In genomic region chr4:142799291-142799690, GRCm38 (mm10) we compare ENCODE assay signal across 15 mouse cellular contexts.
DNase-seq lines count a peak whose midpoint lies in the region; ATAC-seq lines count a peak whose summit lies in the region.
"Had no signal": no experiment of that assay in that cellular context is flagged by ENCODE, and none has a peak within 500 bp of the region (broad histone marks: within the 10 kb centered on the region; RNA-seq: fewer than 3 reads in every experiment).

No protein-coding gene starts in this region.

- H3K36me3 ChIP-seq in forebrain, embryonic 14.5 days (ENCODE audit: control insufficient read depth, insufficient read depth, low read length): no peaks in the 10 kb centered on the region
- no peaks in the 10 kb centered on the region for H3K36me3 ChIP-seq in forebrain, embryonic 10.5 days (replicated peaks)
- H3K36me3 ChIP-seq in midbrain, embryonic 14.5 days (ENCODE audit: control insufficient read depth, insufficient read depth, low read length): no peaks in the 10 kb centered on the region
- no peaks in the 10 kb centered on the region for H3K36me3 ChIP-seq in midbrain, embryonic 11.5 days (ENCODE audit: control insufficient read depth, insufficient read depth, low read length)
- H3K36me3 ChIP-seq: liver, embryonic 13.5 days had no signal

- WGBS in forebrain, embryonic 14.5 days: 55% methylated on average over 5 of the region's 5 CpGs
- WGBS in forebrain, embryonic 10.5 days: 81% methylated on average over 5 of the region's 5 CpGs
- WGBS in midbrain, embryonic 14.5 days: 43% methylated on average over 5 of the region's 5 CpGs
- 70% methylated on average over 5 of the region's 5 CpGs for WGBS in midbrain, embryonic 11.5 days

- no peak overlapping the region for H3K27ac ChIP-seq in forebrain, embryonic 14.5 days (ENCODE audit: low read depth, low read length)
- H3K27ac ChIP-seq in forebrain, embryonic 10.5 days: no peak overlapping the region
- no peak overlapping the region for H3K27ac ChIP-seq in midbrain, embryonic 14.5 days (replicated peaks; ENCODE audit: low read depth, low read length)
- H3K27ac ChIP-seq in midbrain, embryonic 11.5 days (ENCODE audit: low read depth, low read length): no peak overlapping the region
- H3K27ac ChIP-seq: liver, embryonic 13.5 days had no signal

- peak; percentile 53 for DNase-seq in forebrain, embryonic 14.5 days (ENCODE audit: low spot score)
- no peak for DNase-seq in forebrain, embryonic 10.5 days (ENCODE audit: extremely low spot score, low spot score)
- peak; percentile 34 for DNase-seq in midbrain, embryonic 14.5 days
- no peak for DNase-seq in midbrain, embryonic 11.5 days (ENCODE audit: low spot score, missing footprints)
- peak; percentile 32 for DNase-seq in cerebellum, adult 9-10 months
- DNase-seq in mesoderm, embryonic 11.5 days (ENCODE audit: low read depth, low spot score): peak; percentile 56
- DNase-seq: B cell, adult 2 months; heart, postnatal 10 days; kidney, postnatal 10 days; liver, embryonic 13.5 days; right cerebral cortex, postnatal 4 days had no signal

- no peaks in the 10 kb centered on the region for H3K27me3 ChIP-seq in forebrain, embryonic 14.5 days (replicated peaks; ENCODE audit: control insufficient read depth, insufficient read depth, low read length)
- peaks cover 14% of the 10 kb centered on the region for H3K27me3 ChIP-seq in forebrain, embryonic 10.5 days (ENCODE audit: poor library complexity, severe bottlenecking)
- no peaks in the 10 kb centered on the region for H3K27me3 ChIP-seq in midbrain, embryonic 14.5 days (ENCODE audit: control insufficient read depth, insufficient read depth, low read length)
- H3K27me3 ChIP-seq in midbrain, embryonic 11.5 days (ENCODE audit: control insufficient read depth, insufficient read depth, low read length): no peaks in the 10 kb centered on the region
- H3K27me3 ChIP-seq: liver, embryonic 13.5 days had no signal

- peak; percentile 50; the same call in 1 of the 2 replicates for ATAC-seq in forebrain, embryonic 14.5 days
- ATAC-seq in midbrain, embryonic 14.5 days (ENCODE audit: low FRiP score, low TSS enrichment): no peak
- ATAC-seq in midbrain, embryonic 11.5 days (ENCODE audit: low FRiP score): no peak
- ATAC-seq in frontal cortex, adult (ENCODE audit: low TSS enrichment): no peak
- no peak for ATAC-seq in erythroblast, adult 5-6 weeks (replicated peaks; ENCODE audit: low FRiP score, poor library complexity, severe bottlenecking)
- ATAC-seq: intestine, postnatal 0 days; lung, postnatal 0 days had no signal

- no peaks in the 10 kb centered on the region for H3K9me3 ChIP-seq in forebrain, embryonic 14.5 days (replicated peaks; ENCODE audit: control insufficient read depth, low read length)
- no peaks in the 10 kb centered on the region for H3K9me3 ChIP-seq in forebrain, embryonic 10.5 days
- H3K9me3 ChIP-seq in midbrain, embryonic 14.5 days (ENCODE audit: control insufficient read depth, low read length): no peaks in the 10 kb centered on the region
- H3K9me3 ChIP-seq in midbrain, embryonic 11.5 days (ENCODE audit: control insufficient read depth, low read length): no peaks in the 10 kb centered on the region

- peaks cover 4% of the 10 kb centered on the region; the same call in 1 of the 2 replicates for H3K4me1 ChIP-seq in forebrain, embryonic 14.5 days (ENCODE audit: control insufficient read depth, insufficient read depth, low read length)
- peaks cover 11% of the 10 kb centered on the region for H3K4me1 ChIP-seq in forebrain, embryonic 10.5 days
- peaks cover 4% of the 10 kb centered on the region; the same call in 1 of the 2 replicates for H3K4me1 ChIP-seq in midbrain, embryonic 14.5 days (ENCODE audit: control insufficient read depth, insufficient read depth, low read length)
- no peaks in the 10 kb centered on the region for H3K4me1 ChIP-seq in midbrain, embryonic 11.5 days (ENCODE audit: control insufficient read depth, insufficient read depth, low read length)
- H3K4me1 ChIP-seq: liver, embryonic 13.5 days had no signal

- H3K4me2 ChIP-seq in forebrain, embryonic 14.5 days (ENCODE audit: low read length): no peak overlapping the region
- no peak overlapping the region for H3K4me2 ChIP-seq in midbrain, embryonic 14.5 days (ENCODE audit: low read length)
- no peak overlapping the region for H3K4me2 ChIP-seq in midbrain, embryonic 11.5 days
- H3K4me2 ChIP-seq: liver, embryonic 13.5 days had no signal

- no peak overlapping the region for H3K4me3 ChIP-seq in forebrain, embryonic 14.5 days (ENCODE audit: low read depth, low read length)
- no peak overlapping the region for H3K4me3 ChIP-seq in forebrain, embryonic 10.5 days
- H3K4me3 ChIP-seq in midbrain, embryonic 14.5 days (replicated peaks; ENCODE audit: low read depth, low read length): no peak overlapping the region
- no peak overlapping the region for H3K4me3 ChIP-seq in midbrain, embryonic 11.5 days (ENCODE audit: low read depth, low read length)
- H3K4me3 ChIP-seq: liver, embryonic 13.5 days had no signal

- H3K9ac ChIP-seq in forebrain, embryonic 14.5 days (ENCODE audit: low read length): no peak overlapping the region
- no peak overlapping the region for H3K9ac ChIP-seq in midbrain, embryonic 14.5 days (replicated peaks; ENCODE audit: low read length)
- no peak overlapping the region for H3K9ac ChIP-seq in midbrain, embryonic 11.5 days (ENCODE audit: low read length)
- H3K9ac ChIP-seq: liver, embryonic 13.5 days had no signal

Comparison
In these comparisons a context has a peak if more than half of its experiments do, and no peak if none do; other contexts are left out.
1. DNase-seq: peak in forebrain, embryonic 14.5 days (single experiment), midbrain, embryonic 14.5 days (single experiment), cerebellum, adult 9-10 months (single experiment) and mesoderm, embryonic 11.5 days (single experiment); none in forebrain, embryonic 10.5 days (single experiment) and midbrain, embryonic 11.5 days (single experiment).